Mouse (Mus musculus) left cerebral cortex, postnatal 14 days (tissue): ENCODE results near the gene Ints3. TPM values are rescaled to one million over a fixed set of nuclear protein-coding genes. Genes with fewer than 3 reads are reported as not detected.

Source experiments
- DNase-seq, 2 experiments: peaks; one replicate each; pipeline ENCODE4 v3.0.0; 2021 to 2022; ENCODE audit warnings: low spot score in 2 of 2, mixed read lengths in 1 of 2
- intact Hi-C: fragments of 180-260 bp; cut with DNase I; formaldehyde crosslinking; loops from one replicate; pipeline ENCODE4 v1.15.1; 2025
- total RNA-seq, 2 experiments: library from RNA; stranded (reverse); gene quantifications; 2 replicates each; pipeline ENCODE4 v1.2.3; 2021

Ints3 gene
- total RNA-seq, 2 experiments from 2014 or later, result 61.4 to 65.3 TPM

- DNase-seq, result peak in 1 of 2 experiments; percentile 15
- intact Hi-C loops, result no loop called here
These were observed 13.7 kb upstream of the Ints3 start for GRCm38 (mm10) chr3:90447123-90447494.

GRCm38 (mm10) chr3:90446389-90447122 is 13.1 kb upstream of the Ints3 start:
- intact Hi-C loops, result no loop called here
- peak; percentile 59 to 62 for DNase-seq

DNA sequence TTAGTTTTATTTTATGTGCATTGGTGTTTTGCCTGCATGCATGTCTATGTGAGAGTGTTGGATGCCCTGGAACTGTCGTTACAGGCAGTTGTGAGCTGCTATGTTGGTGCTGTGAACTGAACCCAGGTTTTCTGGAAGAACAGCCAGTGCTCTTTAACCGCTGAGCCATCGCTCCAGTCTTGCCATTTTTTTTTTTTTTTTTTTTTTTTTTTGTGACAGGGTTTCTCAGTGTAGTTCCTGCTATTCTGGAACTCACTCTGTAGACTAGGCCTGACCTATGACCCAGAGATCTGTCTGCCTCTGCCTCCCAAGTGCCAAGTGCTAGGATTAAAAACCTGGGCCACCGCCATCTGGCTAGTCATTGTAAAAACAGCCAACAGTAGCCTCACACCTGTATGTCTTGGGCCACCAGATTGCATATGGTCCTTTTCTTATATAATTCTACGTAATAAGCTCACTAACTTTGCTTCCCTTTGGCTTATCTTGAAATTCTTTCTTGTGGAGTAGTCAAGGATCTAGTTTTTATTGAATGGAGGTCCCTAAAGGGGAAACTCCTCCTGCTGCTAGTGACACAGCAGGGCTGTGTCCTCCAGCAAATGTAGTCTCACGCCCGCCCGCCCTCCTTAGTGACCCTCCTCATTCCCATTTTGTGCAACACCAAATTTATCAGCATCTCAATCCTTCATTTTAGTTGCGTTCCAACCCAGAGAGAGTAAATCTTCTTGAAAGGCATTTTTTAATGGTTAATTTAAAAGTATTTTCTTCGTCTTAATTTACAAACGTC is 12.2 kb upstream of the Ints3 start:
- intact Hi-C loops, result no loop called here
- no peak for DNase-seq

- intact Hi-C loops, result no loop called here
These were observed 10.6 kb upstream of the Ints3 start for GRCm38 (mm10) chr3:90443977-90444376.

GRCm38 (mm10) chr3:90440756-90441155 is 7.3 kb upstream of the Ints3 start:
- intact Hi-C loops, result no loop called here
- no peak for DNase-seq

More at GRCm38 (mm10) chr3:90443977-90444376, 10.6 kb upstream of the Ints3 start:
- no peak for DNase-seq

GRCm38 (mm10) chr3:90437131-90437530 is 3.7 kb upstream of the Ints3 start:
- DNase-seq, result no peak
- intact Hi-C loops, result no loop called here

- intact Hi-C loops, result no loop called here
- DNase-seq, result no peak
These were observed 780 bp upstream of the Ints3 start for GRCm38 (mm10) chr3:90434073-90434730.

DNA sequence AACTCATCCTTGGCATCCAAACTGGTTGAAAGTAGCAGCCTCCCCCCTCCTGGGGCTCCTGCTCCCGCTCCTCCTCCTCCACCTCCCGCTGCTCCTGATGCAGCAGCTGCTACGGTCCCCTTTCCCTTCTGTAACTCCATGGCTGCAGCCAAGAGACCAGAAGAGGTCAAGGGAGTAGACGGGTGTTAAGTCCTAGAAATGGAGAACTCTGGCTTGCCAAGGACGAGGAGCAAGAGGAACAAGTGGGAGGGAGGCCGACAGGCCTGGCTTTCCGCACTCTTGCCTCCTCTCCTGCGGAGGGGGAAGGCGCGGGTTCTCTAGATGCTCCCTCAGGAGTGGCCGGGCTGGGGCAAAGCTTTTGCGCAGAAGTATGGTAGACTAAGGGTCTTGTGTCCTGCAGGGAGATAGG is 607 bp downstream of the Ints3 start:
- intact Hi-C loops, result no loop called here
- peak; percentile 35 to 38 for DNase-seq

DNA sequence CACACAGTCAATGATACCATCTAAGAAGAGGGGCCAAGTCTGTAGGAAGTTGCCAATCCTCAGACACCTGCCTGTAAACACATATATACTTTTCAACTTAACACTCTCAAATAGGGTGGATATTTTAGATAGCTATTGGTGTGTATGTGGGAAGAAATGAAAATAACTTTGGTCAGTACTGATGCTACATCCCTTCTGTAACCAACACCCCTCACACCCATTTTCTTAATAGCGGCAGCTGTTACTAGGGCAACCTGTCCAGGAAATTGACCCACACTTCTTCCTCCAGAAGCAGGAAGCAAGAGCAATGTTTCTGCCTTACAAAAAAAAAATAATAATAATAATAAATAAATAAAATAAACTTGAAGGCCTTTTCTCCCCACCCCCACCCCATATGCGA is 1.1 kb downstream of the Ints3 start:
- intact Hi-C loops, result no loop called here
- no peak for DNase-seq

DNA sequence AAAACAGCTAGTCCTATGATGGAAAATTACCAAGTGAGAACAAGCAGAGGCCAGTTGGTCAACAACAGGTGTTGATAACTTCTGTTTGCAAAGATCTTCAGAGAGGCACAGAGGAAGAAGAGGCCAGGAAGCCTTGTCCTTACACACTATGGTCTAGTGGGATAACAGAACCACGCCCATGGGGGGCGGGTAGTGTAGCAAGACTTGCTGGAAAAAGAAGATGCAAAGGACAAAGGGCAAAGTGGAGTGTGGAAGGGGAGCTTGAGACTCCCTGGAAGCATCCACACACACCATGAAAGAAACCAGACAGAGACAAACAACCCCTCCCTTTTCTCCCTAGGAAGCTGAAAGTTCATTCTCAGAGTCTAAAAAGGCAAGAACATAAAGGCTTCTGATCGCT is 3.8 kb downstream of the Ints3 start:
- no peak for DNase-seq
- intact Hi-C loops, result no loop called here

DNA sequence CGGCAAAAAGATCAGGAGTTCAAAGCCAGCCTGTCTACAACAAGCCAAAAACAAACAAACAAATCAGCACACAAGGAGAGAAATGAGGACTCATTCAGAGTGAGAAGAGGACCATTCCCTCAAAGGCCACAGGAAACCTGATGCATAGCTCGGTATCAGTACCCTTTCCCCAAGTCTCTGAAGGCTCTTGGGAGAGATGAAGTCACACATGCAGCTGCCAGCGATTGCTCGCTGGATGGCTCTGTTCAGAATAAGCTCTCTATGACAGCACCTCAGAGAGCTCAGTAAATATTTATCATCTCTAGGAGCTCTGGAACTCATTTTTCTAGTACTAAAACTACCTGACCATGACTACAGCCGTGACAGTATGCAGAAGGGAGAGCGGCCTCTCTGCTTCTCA is 5.2 kb downstream of the Ints3 start:
- intact Hi-C loops, result no loop called here
- no peak for DNase-seq

GRCm38 (mm10) chr3:90427574-90427973 is 5.8 kb downstream of the Ints3 start:
- DNase-seq, result no peak
- intact Hi-C loops, result no loop called here

- no peak for DNase-seq
- intact Hi-C loops, result no loop called here
These were observed 7.9 kb downstream of the Ints3 start for GRCm38 (mm10) chr3:90425499-90425898.

- intact Hi-C loops, result no loop called here
- no peak for DNase-seq
These were observed 9.9 kb downstream of the Ints3 start for GRCm38 (mm10) chr3:90423549-90423948.

DNA sequence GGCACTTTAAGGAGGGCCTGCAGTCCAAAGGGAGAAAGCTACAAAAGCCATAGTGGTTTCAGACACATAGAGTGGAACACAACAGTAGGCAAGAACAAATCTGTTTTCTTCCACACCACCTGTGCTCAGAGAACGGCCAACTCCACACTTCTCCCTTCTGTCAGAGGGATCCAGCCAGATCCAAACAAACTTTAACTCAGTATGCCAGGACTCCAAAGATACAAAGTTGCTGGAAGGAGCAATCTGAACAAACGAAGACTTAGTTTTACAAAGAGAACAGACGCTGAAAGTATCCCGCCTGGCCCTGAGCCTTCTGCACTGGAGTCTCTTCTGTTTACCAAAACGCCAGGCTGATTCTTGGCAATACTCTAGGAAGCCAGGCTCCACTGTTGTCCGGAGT is 12.7 kb downstream of the Ints3 start:
- DNase-seq, result no peak
- intact Hi-C loops, result no loop called here

DNA sequence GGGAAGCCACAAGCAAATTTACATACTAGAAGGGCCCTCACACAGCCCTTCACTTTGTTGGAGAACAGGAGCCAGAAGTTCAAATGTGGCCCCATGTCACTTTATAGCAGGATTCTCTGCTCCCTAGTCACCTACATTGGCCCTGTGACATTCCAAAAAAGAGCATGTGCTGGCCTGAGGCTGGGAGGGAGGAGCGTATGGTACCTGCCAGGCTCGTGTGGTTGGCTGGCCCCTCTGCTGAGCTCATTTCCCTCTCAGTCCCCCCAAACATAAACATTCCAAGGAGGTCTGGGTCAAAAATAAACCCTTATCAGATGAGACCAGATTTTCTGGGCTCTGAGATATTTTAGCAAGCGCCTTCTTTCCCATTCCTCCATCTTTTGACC is 20.4 kb downstream of the Ints3 start:
- DNase-seq, result no peak
- intact Hi-C loops, result no loop called here

- intact Hi-C loops, result loop anchor here (1.0 kb wide), 1 partner anchor 53 kb away; the partner anchor contains the start of gene Npr1
- peak; percentile 66 to 76 for DNase-seq
These were observed 21.0 kb downstream of the Ints3 start for GRCm38 (mm10) chr3:90412312-90413010.

DNA sequence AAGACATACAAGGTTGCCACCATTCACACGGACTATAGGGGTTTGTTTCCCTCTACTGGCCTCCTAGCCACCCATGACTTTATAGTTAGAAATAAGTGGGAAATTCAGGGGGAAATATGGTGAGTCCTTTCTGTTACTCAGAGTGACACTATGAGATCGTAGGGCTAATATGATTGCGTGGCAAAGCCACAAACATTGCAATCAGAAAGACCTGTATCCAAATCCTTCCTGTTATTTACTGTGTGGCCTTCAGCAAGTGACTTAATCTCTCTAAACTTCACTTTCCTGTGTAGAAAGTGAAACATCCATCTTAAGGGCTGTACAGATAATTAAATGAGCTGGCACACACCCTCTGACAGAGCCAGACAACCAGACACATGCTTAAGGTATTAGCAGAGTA is 24.7 kb downstream of the Ints3 start:
- no peak for DNase-seq
- intact Hi-C loops, result no loop called here

DNA sequence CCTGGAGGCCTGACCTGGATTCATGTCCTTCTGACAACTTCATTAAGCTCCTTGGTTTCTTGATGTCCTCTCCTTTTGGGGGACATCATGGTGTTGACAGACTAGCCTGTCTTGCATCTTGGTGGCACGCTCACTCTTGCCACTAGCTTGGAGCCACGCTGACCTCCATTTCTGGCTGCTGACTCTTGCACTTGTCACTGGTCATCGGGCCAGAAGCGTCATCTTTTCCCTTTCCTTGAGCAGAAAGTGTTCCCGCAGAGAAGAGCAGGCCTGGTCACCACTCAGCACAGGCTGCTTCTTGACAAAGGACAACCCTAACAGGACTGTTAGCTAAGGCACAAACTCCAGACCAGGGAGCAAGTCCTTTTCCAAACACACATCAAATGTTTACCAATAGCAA is 27.0 kb downstream of the Ints3 start:
- intact Hi-C loops, result no loop called here

DNA sequence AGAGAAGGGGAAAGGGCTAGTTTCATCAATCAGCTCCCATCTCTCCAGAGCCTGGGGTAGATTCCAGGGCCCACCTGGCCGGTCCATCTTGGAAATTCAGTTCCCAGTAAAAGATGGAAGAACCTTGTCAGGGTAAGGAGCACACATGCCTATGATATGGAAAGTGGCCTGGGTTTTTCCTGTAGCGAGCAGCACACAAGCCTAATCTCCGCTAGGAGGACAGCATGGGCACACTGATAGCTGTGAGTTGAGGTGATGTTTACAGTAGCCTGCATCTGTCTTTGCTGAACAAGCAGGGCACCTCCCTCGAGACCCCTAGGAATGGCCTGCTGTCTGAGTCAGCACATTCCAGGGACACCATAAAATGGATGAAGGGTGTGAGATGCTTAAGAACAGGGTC is 28.8 kb downstream of the Ints3 start:
- intact Hi-C loops, result no loop called here
- DNase-seq, result no peak

More for the DNA sequence above, 27.0 kb downstream of the Ints3 start:
- DNase-seq, result no peak
